Mouse (Mus musculus) intestine, embryonic 16.5 days (tissue): ENCODE measurements around the gene Plscr3. TPM values are rescaled to one million over a fixed set of nuclear protein-coding genes. Genes with fewer than 3 reads are reported as not detected.

Source experiments
- ATAC-seq: fragments of 200-750 bp; cut with Nextera tagmentation; 2 replicates; pipeline ENCODE4 v1.8.0; 2017; ENCODE audit warnings: moderate TSS enrichment, moderate library complexity
- H3K27ac ChIP-seq: fragments of 300-500 bp; sonication (generic); 2 replicates; pipeline ENCODE4 v1.5.1; 2014; ENCODE audit warnings: mild to moderate bottlenecking, low read length
- H3K27me3 ChIP-seq: fragments of 300-500 bp; sonication (generic); replicated peaks from 2 replicates; pipeline ENCODE4 v1.6.1; 2014; ENCODE audit warnings: low read length, control low read depth, mixed read lengths; ENCODE audit not compliant: control insufficient read depth, insufficient read depth
- H3K36me3 ChIP-seq: fragments of 300-500 bp; sonication (generic); 2 replicates; pipeline ENCODE4 v1.6.1; 2014; ENCODE audit warnings: low read length, control low read depth; ENCODE audit not compliant: control insufficient read depth, insufficient read depth
- H3K4me1 ChIP-seq: fragments of 300-500 bp; sonication (generic); 2 replicates; pipeline ENCODE4 v1.6.1; 2014; ENCODE audit warnings: low read length, control low read depth, mixed read lengths; ENCODE audit not compliant: control insufficient read depth, insufficient read depth
- H3K4me2 ChIP-seq: fragments of 300-500 bp; sonication (generic); 2 replicates; pipeline ENCODE4 v1.6.1; 2014; ENCODE audit warnings: low read depth, low read length, control low read depth
- H3K4me3 ChIP-seq: fragments of 300-500 bp; sonication (generic); 2 replicates; pipeline ENCODE4 v1.5.1; 2014; ENCODE audit warnings: mild to moderate bottlenecking, low read length
- H3K9ac ChIP-seq: fragments of 300-500 bp; sonication (generic); 2 replicates; pipeline ENCODE4 v1.6.1; 2014; ENCODE audit warnings: low read depth, low read length
- H3K9me3 ChIP-seq: fragments of 300-500 bp; sonication (generic); 2 replicates; pipeline ENCODE4 v1.6.1; 2016; ENCODE audit warnings: low read length, control low read depth; ENCODE audit not compliant: control insufficient read depth
- WGBS: fragments of 180-500 bp; shearing (Covaris S2); extraction: QIAGEN DNeasy Blood & Tissue Kit; methylation state at CpG from one replicate; pipeline ENCODE4 v1.1.7; 2014; 5-methylcytosine and 5-hydroxymethylcytosine counted together
- polyA plus RNA-seq: library from polyadenylated mRNA; unstranded; fragments of >200 nt; fragmentation: Nextera tagmentation; extraction: Ambion mirVana; gene quantifications from 2 replicates; pipeline ENCODE4 v1.2.1, GENCODE M21; 2015

Plscr3 gene
- polyA plus RNA-seq, 1 experiment from 2014 or later = 75.2 TPM

- no peak overlapping the region for H3K4me3 ChIP-seq
- WGBS = 86% methylated on average over 7 of the region's 7 CpGs
- H3K36me3 ChIP-seq = no peaks in the 10 kb centered on the region
- no peak overlapping the region for H3K4me2 ChIP-seq
- H3K9ac ChIP-seq = no peak overlapping the region
- H3K9me3 ChIP-seq = no peaks in the 10 kb centered on the region
- no peaks in the 10 kb centered on the region for H3K27me3 ChIP-seq
- ATAC-seq = no peak
- peaks cover 9% of the 10 kb centered on the region for H3K4me1 ChIP-seq
- no peak overlapping the region for H3K27ac ChIP-seq
Measured at GRCm38 (mm10) chr11:69871822-69872221, 25.6 kb downstream of the Plscr3 start.

DNA sequence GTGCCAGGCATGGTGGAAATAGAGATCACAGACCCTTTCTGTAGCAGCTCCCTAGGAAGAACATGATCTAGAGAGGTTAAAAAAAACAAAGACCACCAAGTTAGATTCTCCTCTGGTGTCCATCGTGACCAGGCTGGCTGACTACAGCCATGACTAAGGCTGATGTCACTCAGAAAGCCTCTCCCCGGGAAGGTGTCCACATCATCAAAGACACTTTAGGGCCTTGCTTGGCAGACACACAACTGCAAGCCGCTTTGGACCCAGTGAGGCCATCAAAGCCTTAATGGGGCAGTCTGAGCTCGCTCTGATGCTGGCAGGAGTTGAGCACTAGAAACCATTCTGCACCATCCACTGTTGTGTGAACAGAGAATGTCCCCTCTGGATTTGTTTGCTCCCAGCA, 26.3 kb downstream of the Plscr3 start:
- Histone ChIP-seq H3K9ac (no peak overlapping the region), H3K9me3 (no peaks in the 10 kb centered on the region), H3K27me3 (no peaks in the 10 kb centered on the region), H3K4me1 (peaks cover 13% of the 10 kb centered on the region), H3K4me3 (no peak overlapping the region), H3K36me3 (no peaks in the 10 kb centered on the region), H3K27ac (no peak overlapping the region), H3K4me2 (no peak overlapping the region)
- WGBS = 73% methylated on average over 4 of the region's 4 CpGs
- no peak for ATAC-seq

- Histone ChIP-seq H3K9me3 (no peaks in the 10 kb centered on the region), H3K4me2 (no peak overlapping the region), H3K9ac (peak overlapping the region; percentile 14; the same call in 1 of the 2 replicates), H3K27ac (peak overlapping the region; percentile 26; the same call in 1 of the 2 replicates), H3K27me3 (no peaks in the 10 kb centered on the region), H3K36me3 (no peaks in the 10 kb centered on the region), H3K4me1 (peaks cover 33% of the 10 kb centered on the region), H3K4me3 (no peak overlapping the region)
- 48% methylated on average over 7 of the region's 7 CpGs for WGBS
- no peak for ATAC-seq
Measured at GRCm38 (mm10) chr11:69876186-69876585, 30.0 kb downstream of the Plscr3 start.

DNA sequence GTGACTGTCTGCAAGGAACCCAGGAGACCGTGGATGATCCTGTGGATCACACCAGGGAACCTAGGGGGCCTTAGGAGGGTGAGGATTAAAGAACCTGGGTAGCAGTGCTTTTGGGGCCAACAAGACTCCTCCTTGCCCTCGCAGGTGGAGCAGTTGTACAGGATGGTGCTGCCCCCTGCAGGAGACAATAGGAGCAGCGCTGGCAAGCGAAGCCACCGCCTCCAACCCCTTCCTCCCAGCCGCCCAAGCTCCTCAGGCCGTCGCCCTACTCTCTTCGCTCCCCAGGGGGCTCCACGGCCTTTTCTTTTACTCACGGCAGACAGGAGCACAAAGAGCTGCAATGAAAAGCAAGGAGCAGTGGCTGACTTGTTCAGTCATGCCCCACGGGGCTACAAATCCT, 30.7 kb downstream of the Plscr3 start:
- no peaks in the 10 kb centered on the region for H3K9me3 ChIP-seq
- 7% methylated on average over 12 of the region's 12 CpGs for WGBS
- 0 out of 2 replicates have a peak overlapping the region, but pooled peaks have one; percentile 26 for H3K27ac ChIP-seq
- 0 out of 2 replicates have a peak, but pooled peaks have one; percentile 10 for ATAC-seq
- H3K4me1 ChIP-seq = peaks cover 40% of the 10 kb centered on the region
- H3K4me2 ChIP-seq = peak overlapping the region; percentile 24; the same call in 1 of the 2 replicates
- H3K4me3 ChIP-seq = no peak overlapping the region
- H3K27me3 ChIP-seq = no peaks in the 10 kb centered on the region
- peak overlapping the region; percentile 41; the same call in 1 of the 2 replicates for H3K9ac ChIP-seq
- H3K36me3 ChIP-seq = no peaks in the 10 kb centered on the region

GRCm38 (mm10) chr11:69877878-69878277, 31.7 kb downstream of the Plscr3 start, which contains the start of gene Tmem95:
Gene Tmem95 (minus strand): TSS chr11:69878018.
- no peak within 1 kb of the TSS for H3K27ac ChIP-seq
- H3K4me1 ChIP-seq = peaks cover 40% of the 10 kb centered on the region

GRCm38 (mm10) chr11:69878399-69878798, 32.2 kb downstream of the Plscr3 start:
- Histone ChIP-seq H3K4me2 (no peak overlapping the region), H3K27me3 (no peaks in the 10 kb centered on the region), H3K9me3 (no peaks in the 10 kb centered on the region), H3K27ac (no peak overlapping the region), H3K9ac (no peak overlapping the region), H3K4me3 (no peak overlapping the region), H3K36me3 (no peaks in the 10 kb centered on the region), H3K4me1 (peaks cover 40% of the 10 kb centered on the region)
- WGBS = 70% methylated on average over 3 of the region's 3 CpGs
- no peak for ATAC-seq

More at GRCm38 (mm10) chr11:69877878-69878277, 31.7 kb downstream of the Plscr3 start, which contains the start of gene Tmem95:
- Histone ChIP-seq H3K4me2 (peak within 1 kb of the TSS; percentile 24; the same call in 1 of the 2 replicates), H3K4me3 (no peak within 1 kb of the TSS), H3K9ac (peak within 1 kb of the TSS; percentile 41; the same call in 1 of the 2 replicates), H3K9me3 (no peaks in the 10 kb centered on the region), H3K36me3 (no peaks in the 10 kb centered on the region), H3K27me3 (no peaks in the 10 kb centered on the region)
- ATAC-seq = no peak
- 90% methylated on average over 11 of the region's 11 CpGs for WGBS

GRCm38 (mm10) chr11:69878952-69879351, 32.8 kb downstream of the Plscr3 start:
- H3K4me1 ChIP-seq = peaks cover 40% of the 10 kb centered on the region
- 85% methylated on average over 6 of the region's 6 CpGs for WGBS
- no peaks in the 10 kb centered on the region for H3K27me3 ChIP-seq
- H3K4me3 ChIP-seq = peak overlapping the region; percentile 50
- H3K36me3 ChIP-seq = no peaks in the 10 kb centered on the region
- peak overlapping the region; percentile 84 for H3K4me2 ChIP-seq
- no peaks in the 10 kb centered on the region for H3K9me3 ChIP-seq
- H3K27ac ChIP-seq = no peak overlapping the region
- no peak for ATAC-seq
- H3K9ac ChIP-seq = peak overlapping the region; percentile 71

DNA sequence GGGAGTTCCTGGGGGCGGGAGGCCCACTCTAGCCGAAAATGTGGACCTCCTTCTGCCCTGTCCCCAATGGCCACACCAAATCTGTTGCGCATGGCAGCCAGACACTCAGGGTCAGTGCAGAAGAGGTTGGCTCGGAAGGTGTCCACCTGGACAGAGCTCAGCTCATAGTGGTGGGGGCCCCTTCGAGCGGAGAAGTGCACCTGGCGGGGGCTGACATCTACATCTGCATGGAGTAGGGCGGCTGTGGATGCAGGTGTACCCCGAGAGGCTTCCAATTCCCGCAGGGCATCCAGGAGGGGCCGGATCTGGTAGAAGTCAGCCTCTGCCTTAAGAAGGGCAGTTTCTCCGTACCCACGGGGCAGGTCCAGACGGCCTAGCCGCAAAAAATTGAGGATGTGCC, 33.5 kb downstream of the Plscr3 start:
- H3K27ac ChIP-seq = 0 out of 2 replicates have a peak overlapping the region, but pooled peaks have one; percentile 8
- H3K9me3 ChIP-seq = no peaks in the 10 kb centered on the region
- H3K27me3 ChIP-seq = no peaks in the 10 kb centered on the region
- H3K36me3 ChIP-seq = no peaks in the 10 kb centered on the region
- H3K4me3 ChIP-seq = peak overlapping the region; percentile 50
- WGBS = 48% methylated on average over 15 of the region's 15 CpGs
- no peak for ATAC-seq
- H3K4me1 ChIP-seq = peaks cover 40% of the 10 kb centered on the region
- H3K9ac ChIP-seq = peak overlapping the region; percentile 71
- H3K4me2 ChIP-seq = peak overlapping the region; percentile 84

DNA sequence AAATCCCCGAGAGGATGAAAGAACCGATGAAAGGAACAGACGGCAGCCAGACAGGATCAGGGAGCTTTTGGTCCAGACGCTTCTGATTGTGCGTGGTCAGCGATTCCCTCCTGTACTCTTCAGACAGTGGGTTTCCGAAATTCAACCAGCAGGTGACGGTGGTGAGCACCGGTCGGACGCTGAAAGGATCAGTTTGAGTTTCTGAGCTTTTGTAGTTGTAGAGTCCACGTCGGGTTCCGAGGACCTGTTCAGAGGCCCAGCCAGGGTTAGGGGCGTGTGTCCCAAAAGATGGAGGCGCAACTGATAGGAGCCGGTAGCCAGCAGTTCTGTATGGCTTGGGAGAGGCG, 34.3 kb downstream of the Plscr3 start:
- 1% methylated on average over 18 of the region's 18 CpGs for WGBS
- no peaks in the 10 kb centered on the region for H3K9me3 ChIP-seq
- H3K27ac ChIP-seq = peak overlapping the region; percentile 88
- no peaks in the 10 kb centered on the region for H3K27me3 ChIP-seq
- H3K4me2 ChIP-seq = peak overlapping the region; percentile 84
- no peaks in the 10 kb centered on the region for H3K36me3 ChIP-seq
- H3K4me3 ChIP-seq = peak overlapping the region; percentile 50
- H3K9ac ChIP-seq = peak overlapping the region; percentile 71
- ATAC-seq = peak; percentile 58
- H3K4me1 ChIP-seq = peaks cover 40% of the 10 kb centered on the region
